Comparison of ENCODE assay signal across 9 mouse cellular contexts in genomic region chr7:67228891-67229602, GRCm38 (mm10). TPM values are rescaled to one million over a fixed set of nuclear protein-coding genes. Genes with fewer than 3 reads are reported as not detected.
DNase-seq lines count a peak whose midpoint lies in the region; ATAC-seq and TF ChIP-seq lines count a peak whose summit lies in the region.
"Had no signal": no experiment of that assay in that cellular context is flagged by ENCODE, and none has a peak within 500 bp of the region (broad histone marks: within the 10 kb centered on the region; RNA-seq: fewer than 3 reads in every experiment).

No protein-coding gene starts in this region.

- 0 out of 2 replicates have a peak overlapping the region, but pooled peaks have one; percentile 11 for H3K27ac ChIP-seq in brown adipose tissue, adult 24 weeks (replicated peaks; ENCODE audit: low read depth, low read length)
- H3K27ac ChIP-seq in heart, embryonic 13.5 days (replicated peaks) = peak overlapping the region; percentile 95
- H3K27ac ChIP-seq in limb, embryonic 11.5 days (replicated peaks; ENCODE audit: low read depth, low read length) = no peak overlapping the region
- H3K27ac ChIP-seq in midbrain, embryonic 15.5 days = no peak overlapping the region
- H3K27ac ChIP-seq: lung, embryonic 15.5 days had no signal

- H3ac ChIP-seq in C2C12 (ENCODE audit: control insufficient read depth, insufficient read length, low read depth) = no peak overlapping the region

- H3K9me3 ChIP-seq in heart, embryonic 13.5 days = no peaks in the 10 kb centered on the region
- H3K9me3 ChIP-seq in limb, embryonic 11.5 days (ENCODE audit: control insufficient read depth, low read length) = no peaks in the 10 kb centered on the region
- no peaks in the 10 kb centered on the region for H3K9me3 ChIP-seq in midbrain, embryonic 15.5 days
- H3K9me3 ChIP-seq: lung, embryonic 15.5 days had no signal

- H3K27me3 ChIP-seq in C2C12 (ENCODE audit: control insufficient read depth, insufficient read depth, insufficient read length) = no peaks in the 10 kb centered on the region
- no peaks in the 10 kb centered on the region for H3K27me3 ChIP-seq in heart, embryonic 13.5 days (replicated peaks)
- no peaks in the 10 kb centered on the region for H3K27me3 ChIP-seq in limb, embryonic 11.5 days (ENCODE audit: control insufficient read depth, insufficient read depth, low read length)
- H3K27me3 ChIP-seq in midbrain, embryonic 15.5 days (replicated peaks) = no peaks in the 10 kb centered on the region
- H3K27me3 ChIP-seq: lung, embryonic 15.5 days had no signal

- peaks cover 11% of the 10 kb centered on the region; the same call in 1 of the 2 replicates for H3K4me1 ChIP-seq in brown adipose tissue, adult 24 weeks (ENCODE audit: control insufficient read depth, insufficient read depth, insufficient read length, low read length)
- peaks cover 56% of the 10 kb centered on the region for H3K4me1 ChIP-seq in heart, embryonic 13.5 days
- H3K4me1 ChIP-seq in limb, embryonic 11.5 days (ENCODE audit: control insufficient read depth, insufficient read depth, low read length) = no peaks in the 10 kb centered on the region
- peaks cover 11% of the 10 kb centered on the region for H3K4me1 ChIP-seq in midbrain, embryonic 15.5 days

- 72% methylated on average over 5 of the region's 5 CpGs for WGBS in heart, embryonic 13.5 days
- 85% methylated on average over 5 of the region's 5 CpGs for WGBS in limb, embryonic 11.5 days
- WGBS in midbrain, embryonic 15.5 days = 81% methylated on average over 5 of the region's 5 CpGs

- no peak overlapping the region for H3K4me2 ChIP-seq in heart, embryonic 13.5 days
- H3K4me2 ChIP-seq in limb, embryonic 11.5 days (ENCODE audit: low read depth, severe bottlenecking) = no peak overlapping the region
- H3K4me2 ChIP-seq in midbrain, embryonic 15.5 days = no peak overlapping the region
- H3K4me2 ChIP-seq: lung, embryonic 15.5 days had no signal

- peak; percentile 32 for TF ChIP-seq CTCF in C2C12 (IDR thresholded peaks at IDR 0.05; ENCODE audit: control insufficient read depth, insufficient read depth, insufficient read length)

- no peak for DNase-seq in frontal cortex, postnatal 36 days (ENCODE audit: low spot score in 2 of 2)
- DNase-seq in limb, embryonic 11.5 days (ENCODE audit: low spot score) = peak; percentile 68
- peak; percentile 23 to 63 for DNase-seq in urinary bladder, postnatal 4 days (ENCODE audit: low spot score in 2 of 2)

- H3K79me3 ChIP-seq in C2C12 (ENCODE audit: low read depth) = no peaks in the 10 kb centered on the region

- H3K79me2 ChIP-seq in C2C12 (ENCODE audit: control insufficient read depth, insufficient read depth) = no peaks in the 10 kb centered on the region

- peak; percentile 49; the same call in 1 of the 2 replicates for ATAC-seq in frontal cortex, adult (ENCODE audit: low TSS enrichment)
- ATAC-seq in heart, embryonic 13.5 days (ENCODE audit: extremely low read depth, insufficient number of reproducible peaks, low FRiP score, low TSS enrichment) = no peak
- ATAC-seq in limb, embryonic 11.5 days (ENCODE audit: insufficient number of reproducible peaks, low FRiP score, low TSS enrichment, low read depth) = no peak
- ATAC-seq in midbrain, embryonic 15.5 days (replicated peaks) = peak; percentile 40; the same call in 1 of the 2 replicates

- H3K36me3 ChIP-seq in C2C12 (ENCODE audit: control insufficient read depth, insufficient read depth) = peaks cover 17% of the 10 kb centered on the region
- H3K36me3 ChIP-seq in heart, embryonic 13.5 days = peaks cover 51% of the 10 kb centered on the region
- peaks cover 4% of the 10 kb centered on the region; the same call in 1 of the 2 replicates for H3K36me3 ChIP-seq in limb, embryonic 11.5 days (ENCODE audit: control insufficient read depth, insufficient read depth, low read length)
- H3K36me3 ChIP-seq in midbrain, embryonic 15.5 days (replicated peaks) = peaks cover 7% of the 10 kb centered on the region; the same call in 1 of the 2 replicates

- H3K4me3 ChIP-seq in C2C12 (ENCODE audit: insufficient read depth, poor library complexity, severe bottlenecking) = no peak overlapping the region
- H3K4me3 ChIP-seq in brown adipose tissue, adult 24 weeks (ENCODE audit: insufficient read depth, low read depth, low read length) = no peak overlapping the region
- no peak overlapping the region for H3K4me3 ChIP-seq in heart, embryonic 13.5 days
- H3K4me3 ChIP-seq in limb, embryonic 11.5 days (ENCODE audit: low read depth, low read length) = no peak overlapping the region
- H3K4me3 ChIP-seq in midbrain, embryonic 15.5 days = no peak overlapping the region
- H3K4me3 ChIP-seq: lung, embryonic 15.5 days had no signal

- 0 out of 2 replicates have a peak overlapping the region, but pooled peaks have one; percentile 15 for H3K9ac ChIP-seq in heart, embryonic 13.5 days
- H3K9ac ChIP-seq in limb, embryonic 11.5 days (ENCODE audit: low read length) = no peak overlapping the region
- no peak overlapping the region for H3K9ac ChIP-seq in midbrain, embryonic 15.5 days
- H3K9ac ChIP-seq: lung, embryonic 15.5 days had no signal

TF ChIP-seq in C2C12, 6 proteins besides CTCF, POLR2A, EP300 and RAD21:
- TF ChIP-seq CEBPB (IDR thresholded peaks at IDR 0.05; ENCODE audit: low read depth) (no peak), FOSL1 (IDR thresholded peaks at IDR 0.05; ENCODE audit: insufficient read depth, low read length, poor library complexity, severe bottlenecking) (no peak), MYOG (IDR thresholded peaks at IDR 0.05; ENCODE audit: control insufficient read depth, extremely low read depth, insufficient read length) (no peak)
TF ChIP-seq in C2C12: peak in this region for 0.

RNA-seq across cellular contexts. Expression of gene Lysmd4, which starts 6.7 kb away (rescaled TPM):
- 2.6 TPM for polyA plus RNA-seq in C2C12 (2012; fragmentation: generic; extraction: Trizol)
- 3.2 and 3.9 TPM in 2 replicates for polyA plus RNA-seq in brown adipose tissue, adult 24 weeks (2012; ENCODE audit: insufficient read depth, insufficient read length, missing spikeins)
- 12.2 and 12.7 TPM in 2 replicates for polyA plus RNA-seq in heart, embryonic 13.5 days (2015; fragmentation: Nextera tagmentation; extraction: Ambion mirVana)
- polyA plus RNA-seq in limb, embryonic 11.5 days (2014; fragmentation: Nextera tagmentation; extraction: Ambion mirVana) = 10.8 and 11.6 TPM in 2 replicates
- 35.4 and 36.2 TPM in 2 replicates for polyA plus RNA-seq in midbrain, embryonic 15.5 days (2015; fragmentation: Nextera tagmentation; extraction: Ambion mirVana)

Comparison
In these comparisons a context has a peak if more than half of its experiments do, and no peak if none do; other contexts are left out.
1. ATAC-seq: peak in frontal cortex, adult (single experiment) and midbrain, embryonic 15.5 days (single experiment); none in heart, embryonic 13.5 days (single experiment) and limb, embryonic 11.5 days (single experiment).
2. DNase-seq: peak in limb, embryonic 11.5 days (single experiment) and urinary bladder, postnatal 4 days (2 of 2); none in frontal cortex, postnatal 36 days (0 of 2).
3. H3K27ac ChIP-seq: peak in brown adipose tissue, adult 24 weeks (single experiment) and heart, embryonic 13.5 days (single experiment); none in limb, embryonic 11.5 days (single experiment) and midbrain, embryonic 15.5 days (single experiment).